Mouse (Mus musculus) layer of hippocampus, adult 9-10 months (tissue): Measurements from ENCODE around the gene Fam25c.
A peak's percentile ranks its signal among the peaks of the same experiment; 100 is the strongest.
"Not testable (repeated sequence)": the region's sequence is repeated elsewhere in the genome, so short reads cannot be mapped to it uniquely, and the experiment has no call there.

Source experiments
- DNase-seq: peaks from one replicate; pipeline ENCODE4 v3.0.0; 2022; ENCODE audit warnings: low spot score

The Fam25c gene

GRCm38 (mm10) chr14:34326606-34327005, 28.6 kb downstream of the Fam25c start:
- DNase-seq, result no peak

GRCm38 (mm10) chr14:34323576-34324085, 31.6 kb downstream of the Fam25c start:
- DNase-seq, result no peak

- no peak for DNase-seq
These were observed 37.1 kb downstream of the Fam25c start for GRCm38 (mm10) chr14:34318113-34318512.

- DNase-seq, result no peak
These were observed 37.8 kb downstream of the Fam25c start for GRCm38 (mm10) chr14:34317431-34317830.

GRCm38 (mm10) chr14:34316346-34316745, 38.9 kb downstream of the Fam25c start:
- no peak for DNase-seq

GRCm38 (mm10) chr14:34314796-34315195, 40.4 kb downstream of the Fam25c start:
- no peak for DNase-seq

- not testable (repeated sequence) for DNase-seq
These were observed 40.9 kb downstream of the Fam25c start for GRCm38 (mm10) chr14:34314383-34314782.

- DNase-seq, result no peak
These were observed 41.6 kb downstream of the Fam25c start for GRCm38 (mm10) chr14:34313612-34314011.

GRCm38 (mm10) chr14:34312339-34313048, 42.7 kb downstream of the Fam25c start:
- no peak for DNase-seq

GRCm38 (mm10) chr14:34311691-34312090, 43.5 kb downstream of the Fam25c start:
- DNase-seq, result no peak

- DNase-seq, result no peak
These were observed 44.1 kb downstream of the Fam25c start for GRCm38 (mm10) chr14:34311021-34311631.

- peak; percentile 69 for DNase-seq
These were observed 44.8 kb downstream of the Fam25c start, which contains the start of the genes Shld2 and Glud1 for GRCm38 (mm10) chr14:34310234-34310965. Gene Shld2 (minus strand): TSS chr14:34310493. Gene Glud1 (plus strand): TSS chr14:34310727.

- DNase-seq, result no peak
These were observed 45.4 kb downstream of the Fam25c start for GRCm38 (mm10) chr14:34309907-34310233.

- no peak for DNase-seq
These were observed 46.0 kb downstream of the Fam25c start for GRCm38 (mm10) chr14:34309266-34309665.

- DNase-seq, result no peak
These were observed 52.0 kb downstream of the Fam25c start for GRCm38 (mm10) chr14:34303265-34303680.

- no peak for DNase-seq
These were observed 52.5 kb downstream of the Fam25c start for GRCm38 (mm10) chr14:34302681-34303242.
